Mouse (Mus musculus): ENCODE measurements around the gene Yif1b.

The Yif1b gene

GRCm38 (mm10) chr7:29281201-29282073, 43.3 kb downstream of the Yif1b start, which contains the start of gene Spint2:
TSS of gene Spint2 (minus strand) at chr7:29281912.
- peak; percentile 87 for DNase-seq

GRCm38 (mm10) chr7:29282074-29282554, 44.0 kb downstream of the Yif1b start:
- DNase-seq: no peak

DNA sequence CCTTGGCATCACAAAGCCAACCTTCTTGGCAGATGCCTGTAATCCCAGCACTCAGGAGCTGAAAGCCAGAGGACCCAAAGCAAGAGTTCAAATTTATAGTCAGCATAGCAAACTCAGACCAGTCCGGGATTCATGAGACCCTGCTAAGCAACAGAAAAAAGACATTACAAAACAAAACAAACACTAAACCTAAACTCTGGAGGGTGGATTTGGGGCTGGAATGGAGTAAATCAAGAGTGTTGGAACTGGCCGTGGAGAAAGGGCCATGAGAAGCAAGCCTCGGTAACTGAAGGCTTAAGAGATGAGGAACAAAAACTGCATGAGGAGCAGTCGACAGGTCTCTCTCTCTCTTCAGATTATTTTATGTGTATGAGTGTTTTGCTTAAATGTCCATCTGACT, 45.7 kb downstream of the Yif1b start:
- DNase-seq: no peak

GRCm38 (mm10) chr7:29284523-29284922, 46.4 kb downstream of the Yif1b start:
- no peak for DNase-seq

DNA sequence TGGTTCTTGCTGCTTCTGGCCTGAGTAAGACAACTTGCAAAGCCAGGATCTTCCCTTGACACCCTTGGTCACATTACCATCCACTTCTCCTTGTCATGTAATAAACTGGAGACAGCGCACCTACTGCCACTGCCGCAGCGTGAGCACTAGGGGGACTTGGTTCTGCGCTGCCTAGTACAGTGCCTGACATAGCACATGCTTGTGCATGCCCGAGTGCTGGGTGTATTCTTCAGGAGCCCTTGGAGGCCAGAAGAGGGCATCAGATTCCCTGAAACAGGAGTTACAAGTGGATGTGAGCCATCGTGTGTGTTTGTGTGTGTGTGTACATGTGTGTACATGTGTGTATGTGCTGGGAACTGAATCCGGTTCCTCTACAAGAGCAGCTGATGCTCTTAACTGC, 49.4 kb downstream of the Yif1b start:
- no peak for DNase-seq

DNA sequence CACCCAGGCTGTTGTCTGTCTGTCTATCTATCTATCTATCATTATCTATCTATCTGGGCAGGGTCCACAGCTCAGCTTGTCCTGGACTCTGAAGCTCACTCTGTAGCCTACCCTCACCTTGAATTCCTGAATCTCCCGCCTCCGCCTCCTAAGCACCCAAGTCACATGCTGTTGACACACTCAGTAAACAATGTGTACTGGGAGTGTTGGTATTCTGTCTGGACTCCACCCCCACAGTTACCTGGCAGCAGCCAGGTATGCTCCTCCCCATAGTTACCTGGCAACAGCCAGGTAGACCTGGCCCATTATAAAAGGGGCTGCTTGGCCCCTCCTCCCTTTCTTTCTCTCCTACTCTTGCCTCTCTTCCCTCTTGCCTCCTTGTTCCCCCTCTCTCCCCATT, 50.0 kb downstream of the Yif1b start:
- DNase-seq: no peak

DNA sequence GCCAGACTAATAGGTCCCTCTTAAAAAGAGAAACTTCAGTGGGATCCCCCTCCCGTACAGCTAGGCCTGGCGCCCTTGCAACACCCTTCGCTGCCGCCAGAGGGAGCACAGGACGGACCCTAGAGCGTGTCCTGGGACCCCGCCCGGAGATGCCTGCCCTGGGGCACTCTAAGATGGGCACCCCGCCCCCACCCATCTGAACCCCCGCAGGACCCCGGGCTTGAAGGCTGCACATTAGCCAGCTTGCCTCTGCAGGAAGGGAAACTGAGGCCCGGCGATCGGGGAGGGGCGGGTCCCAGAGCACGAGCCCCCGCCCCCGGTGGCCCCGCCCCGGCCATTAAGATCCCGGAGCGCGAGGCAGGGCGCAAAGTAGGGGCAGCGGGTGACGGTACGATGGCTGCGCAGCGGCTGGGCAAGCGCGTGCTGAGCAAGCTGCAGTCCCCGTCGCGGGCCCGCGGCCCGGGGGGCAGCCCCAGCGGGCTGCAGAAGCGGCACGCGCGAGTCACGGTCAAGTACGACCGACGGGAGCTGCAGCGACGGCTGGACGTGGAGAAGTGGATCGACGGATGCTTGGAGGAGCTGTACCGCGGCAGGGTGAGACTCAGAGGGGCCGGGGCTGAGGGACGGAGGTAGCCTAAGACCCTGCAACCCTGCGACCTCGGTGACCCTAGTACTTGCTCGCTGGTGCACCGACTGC, 51.0 kb downstream of the Yif1b start, which contains the start of gene Ppp1r14a:
Gene Ppp1r14a, plus strand, starts transcription at position 367 of the 697 bp plus-strand sequence.
- peak; percentile 65 for DNase-seq

DNA sequence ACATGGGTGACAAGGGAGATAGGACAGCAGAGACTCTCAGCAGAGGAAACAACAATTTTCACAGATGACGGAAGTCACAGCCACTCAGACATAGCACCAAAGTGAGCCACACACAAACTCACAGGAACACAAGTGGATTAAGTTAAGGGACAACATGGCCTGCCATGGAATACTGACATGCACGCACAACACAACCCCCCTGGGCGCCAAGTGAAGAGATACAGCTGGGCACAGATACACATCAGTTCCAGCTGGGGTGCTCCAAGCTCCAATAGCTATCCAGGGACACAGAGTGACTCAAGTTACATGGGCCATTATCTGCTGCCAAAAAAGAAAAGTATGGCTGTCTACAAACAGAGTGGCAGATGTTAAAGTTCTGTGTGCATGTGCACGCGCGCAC, 51.7 kb downstream of the Yif1b start:
- DNase-seq: no peak

- DNase-seq: peak; percentile 65
Measured at GRCm38 (mm10) chr7:29290691-29291485, 52.8 kb downstream of the Yif1b start.

- DNase-seq: peak; percentile 84
Measured at GRCm38 (mm10) chr7:29291616-29292457, 53.7 kb downstream of the Yif1b start.

- no peak for DNase-seq
Measured at GRCm38 (mm10) chr7:29292458-29293098, 54.4 kb downstream of the Yif1b start.

GRCm38 (mm10) chr7:29293131-29294065, 55.3 kb downstream of the Yif1b start:
- DNase-seq: peak; percentile 48

GRCm38 (mm10) chr7:29294111-29294761, 56.1 kb downstream of the Yif1b start:
- DNase-seq: no peak

- peak; percentile 44 for DNase-seq
Measured at GRCm38 (mm10) chr7:29295861-29296647, 57.9 kb downstream of the Yif1b start.

- DNase-seq: peak; percentile 81
Measured at GRCm38 (mm10) chr7:29296998-29297397, 58.9 kb downstream of the Yif1b start.
